Mouse (Mus musculus) macrophage (primary cell): ENCODE measurements around the gene Negr1. TPM values are rescaled to one million over a fixed set of nuclear protein-coding genes. Genes with fewer than 3 reads are reported as not detected.

ENCODE experiments used
- H3K27ac ChIP-seq: fragments of 350-480 bp; formaldehyde crosslinking; 2 replicates; pipeline ENCODE4 v1.9.0; 2021
- H3K36me3 ChIP-seq: fragments of 350-480 bp; formaldehyde crosslinking; 2 replicates; pipeline ENCODE4 v1.9.0; 2021; ENCODE audit errors: inconsistent target
- H3K4me3 ChIP-seq: fragments of 350-480 bp; formaldehyde crosslinking; 2 replicates; pipeline ENCODE4 v1.9.0; 2021; ENCODE audit errors: inconsistent target
- H3K79me2 ChIP-seq: fragments of 350-480 bp; formaldehyde crosslinking; 2 replicates; pipeline ENCODE4 v1.9.0; 2021; ENCODE audit errors: inconsistent target
- WGBS: methylation state at CpG from one replicate; pipeline ENCODE4 v1.1.7; 2026; ENCODE audit warnings: inconsistent platforms; ENCODE audit not compliant: missing documents; 5-methylcytosine and 5-hydroxymethylcytosine counted together
- polyA plus RNA-seq: library from polyadenylated mRNA; stranded (reverse); fragments of 250-400 nt; gene quantifications from 3 replicates; pipeline ENCODE4 v1.2.4, GENCODE M21; 2018; ENCODE audit warnings: inconsistent platforms

The Negr1 gene
- polyA plus RNA-seq, 1 experiment from 2014 or later: not detected

- H3K36me3 ChIP-seq: no peaks in the 10 kb centered on the region
- H3K4me3 ChIP-seq: no peak overlapping the region
- 88% methylated on average over 3 of the region's 3 CpGs for WGBS
- no peaks in the 10 kb centered on the region for H3K79me2 ChIP-seq
- H3K27ac ChIP-seq: no peak overlapping the region
Measured at GRCm38 (mm10) chr3:156886915-156887314, 325.3 kb downstream of the Negr1 start.

GRCm38 (mm10) chr3:156890986-156891385 lies 329.4 kb downstream of the Negr1 start:
- Histone ChIP-seq H3K27ac (no peak overlapping the region), H3K36me3 (no peaks in the 10 kb centered on the region), H3K4me3 (no peak overlapping the region), H3K79me2 (no peaks in the 10 kb centered on the region)
- 73% methylated on average over 4 of the region's 4 CpGs for WGBS

DNA sequence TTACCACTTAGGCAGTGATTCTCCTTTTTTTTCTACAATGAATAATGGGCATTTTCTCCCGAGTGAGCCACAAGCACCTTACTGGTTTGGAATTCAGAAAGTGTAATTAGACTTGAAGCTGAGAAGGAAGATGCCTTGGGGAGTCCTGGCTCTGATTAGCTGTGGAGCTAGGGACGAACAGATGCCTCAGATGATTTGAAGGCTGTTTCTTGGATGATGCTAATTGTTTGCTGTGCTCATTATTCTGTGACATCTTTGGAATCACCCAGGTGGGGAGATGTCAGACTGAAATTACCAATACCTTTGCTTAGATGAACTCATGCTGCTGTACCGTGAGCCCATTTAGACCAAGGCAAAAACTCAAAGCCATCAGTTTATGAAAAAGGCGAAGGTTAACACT lies 333.7 kb downstream of the Negr1 start:
- no peaks in the 10 kb centered on the region for H3K36me3 ChIP-seq
- no peaks in the 10 kb centered on the region for H3K79me2 ChIP-seq
- H3K4me3 ChIP-seq: no peak overlapping the region
- H3K27ac ChIP-seq: no peak overlapping the region
- 78% methylated on average over 4 of the region's 4 CpGs for WGBS

DNA sequence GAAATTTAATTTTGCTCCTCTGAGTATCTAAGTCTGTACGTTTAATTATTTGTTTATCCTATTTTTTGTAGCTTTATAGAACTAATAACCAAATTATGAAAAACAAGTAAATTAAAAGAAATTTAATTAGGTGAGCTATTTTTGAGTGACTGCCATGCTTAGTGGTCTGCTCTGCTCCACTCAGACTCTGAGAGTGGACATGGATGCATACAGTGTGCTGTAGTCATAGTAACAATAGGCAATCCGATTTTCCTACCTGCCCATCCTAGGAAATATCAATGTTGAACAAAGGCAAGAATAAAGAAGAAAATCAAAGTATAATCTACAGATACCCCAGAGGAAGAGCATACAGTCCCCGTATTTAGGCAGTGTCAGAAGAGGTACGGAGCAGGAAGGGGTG lies 334.5 kb downstream of the Negr1 start:
- Histone ChIP-seq H3K79me2 (no peaks in the 10 kb centered on the region), H3K4me3 (no peak overlapping the region), H3K27ac (no peak overlapping the region), H3K36me3 (no peaks in the 10 kb centered on the region)
- WGBS: 81% methylated on average over 4 of the region's 4 CpGs

- WGBS: 75% methylated on average over 1 of the region's 1 CpGs
- Histone ChIP-seq H3K27ac (no peak overlapping the region), H3K79me2 (no peaks in the 10 kb centered on the region), H3K36me3 (no peaks in the 10 kb centered on the region), H3K4me3 (no peak overlapping the region)
Measured at GRCm38 (mm10) chr3:156896552-156896951, 335.0 kb downstream of the Negr1 start.

- H3K27ac ChIP-seq: no peak overlapping the region
- no peak overlapping the region for H3K4me3 ChIP-seq
- H3K36me3 ChIP-seq: no peaks in the 10 kb centered on the region
- no peaks in the 10 kb centered on the region for H3K79me2 ChIP-seq
- whole genome bisulfite sequencing: 84% methylated on average over 3 of the region's 3 CpGs
Measured at GRCm38 (mm10) chr3:156901140-156901539, 339.5 kb downstream of the Negr1 start.

DNA sequence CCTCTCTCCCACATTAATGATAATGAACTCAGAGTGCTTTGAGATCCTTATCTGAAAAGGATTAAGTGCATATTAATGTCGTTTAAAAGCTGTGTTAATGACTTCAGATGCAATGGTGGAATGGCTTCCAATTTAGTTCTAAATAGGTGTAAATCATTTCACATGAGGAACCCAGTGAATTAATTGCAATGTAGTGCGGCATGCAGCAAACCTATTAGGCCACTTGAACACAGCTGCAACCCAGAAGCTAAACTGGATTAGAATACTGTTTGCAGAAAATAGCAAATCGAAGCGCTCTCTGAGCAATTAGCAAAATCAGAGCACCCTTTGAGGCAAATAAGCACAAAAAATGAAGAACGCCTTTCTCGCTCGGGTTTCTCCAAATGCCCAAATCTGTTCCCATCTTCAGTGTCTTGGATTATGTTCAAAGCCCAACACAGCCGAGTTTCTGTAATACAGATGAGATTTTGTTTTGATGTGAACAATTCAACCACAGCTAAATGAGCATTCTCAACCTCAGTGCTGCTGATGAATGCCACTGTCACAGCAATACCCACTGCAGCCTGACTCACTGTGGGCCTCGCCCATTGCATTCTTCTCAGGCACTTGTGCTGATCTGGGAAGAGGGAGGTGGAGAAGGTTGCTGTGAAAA lies 342.5 kb downstream of the Negr1 start:
- Histone ChIP-seq H3K79me2 (no peaks in the 10 kb centered on the region), H3K36me3 (no peaks in the 10 kb centered on the region), H3K27ac (no peak overlapping the region), H3K4me3 (no peak overlapping the region)
- 87% methylated on average over 9 of the region's 9 CpGs for WGBS

DNA sequence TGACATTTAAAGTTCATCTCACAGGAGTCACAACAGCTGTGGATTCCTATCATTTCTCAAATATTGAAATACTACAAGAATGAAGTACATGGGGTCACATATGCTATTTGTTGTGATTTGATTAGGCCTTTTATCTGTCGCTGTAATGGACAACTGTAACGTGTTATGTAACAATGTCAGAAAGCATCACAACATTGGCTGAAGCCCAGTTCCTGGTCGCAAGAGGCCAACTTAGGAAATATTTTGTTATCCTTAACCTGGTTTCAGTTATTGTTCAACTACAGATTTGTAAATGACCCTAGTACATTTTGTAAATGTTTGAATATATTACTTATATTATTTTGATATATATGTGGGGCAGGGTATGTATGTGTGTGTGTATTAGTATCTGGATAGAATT lies 351.2 kb downstream of the Negr1 start:
- no peak overlapping the region for H3K27ac ChIP-seq
- 91% methylated on average over 3 of the region's 3 CpGs for WGBS
- no peaks in the 10 kb centered on the region for H3K36me3 ChIP-seq
- no peak overlapping the region for H3K4me3 ChIP-seq
- H3K79me2 ChIP-seq: no peaks in the 10 kb centered on the region

DNA sequence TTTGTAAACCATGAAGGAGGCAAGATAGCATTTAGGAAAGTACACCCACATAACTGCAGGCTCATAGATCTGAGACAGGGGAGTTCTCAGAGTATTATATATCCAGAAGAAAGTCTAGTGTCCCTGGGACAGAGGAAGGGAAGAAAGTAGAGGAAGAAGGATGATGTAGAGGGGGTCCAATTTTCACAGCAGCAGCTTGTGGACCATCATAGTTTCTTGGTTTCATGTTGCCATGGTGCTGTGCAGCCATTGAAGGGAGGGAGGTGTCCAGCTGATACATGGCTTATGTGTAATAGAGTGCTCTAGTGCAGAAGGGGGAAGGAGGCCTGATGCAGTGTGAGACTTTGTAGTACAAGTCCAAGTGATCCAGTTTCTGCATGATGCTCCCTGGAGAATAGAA lies 359.8 kb downstream of the Negr1 start:
- Histone ChIP-seq H3K4me3 (no peak overlapping the region), H3K27ac (no peak overlapping the region), H3K36me3 (no peaks in the 10 kb centered on the region), H3K79me2 (no peaks in the 10 kb centered on the region)

GRCm38 (mm10) chr3:156923159-156923558 lies 361.6 kb downstream of the Negr1 start:
- H3K36me3 ChIP-seq: no peaks in the 10 kb centered on the region
- H3K79me2 ChIP-seq: no peaks in the 10 kb centered on the region
- no peak overlapping the region for H3K27ac ChIP-seq
- no peak overlapping the region for H3K4me3 ChIP-seq
- 80% methylated on average over 1 of the region's 1 CpGs for WGBS

- 92% methylated on average over 5 of the region's 5 CpGs for WGBS
- no peaks in the 10 kb centered on the region for H3K79me2 ChIP-seq
- H3K4me3 ChIP-seq: no peak overlapping the region
- H3K27ac ChIP-seq: no peak overlapping the region
- no peaks in the 10 kb centered on the region for H3K36me3 ChIP-seq
Measured at GRCm38 (mm10) chr3:156925102-156925501, 363.5 kb downstream of the Negr1 start.

DNA sequence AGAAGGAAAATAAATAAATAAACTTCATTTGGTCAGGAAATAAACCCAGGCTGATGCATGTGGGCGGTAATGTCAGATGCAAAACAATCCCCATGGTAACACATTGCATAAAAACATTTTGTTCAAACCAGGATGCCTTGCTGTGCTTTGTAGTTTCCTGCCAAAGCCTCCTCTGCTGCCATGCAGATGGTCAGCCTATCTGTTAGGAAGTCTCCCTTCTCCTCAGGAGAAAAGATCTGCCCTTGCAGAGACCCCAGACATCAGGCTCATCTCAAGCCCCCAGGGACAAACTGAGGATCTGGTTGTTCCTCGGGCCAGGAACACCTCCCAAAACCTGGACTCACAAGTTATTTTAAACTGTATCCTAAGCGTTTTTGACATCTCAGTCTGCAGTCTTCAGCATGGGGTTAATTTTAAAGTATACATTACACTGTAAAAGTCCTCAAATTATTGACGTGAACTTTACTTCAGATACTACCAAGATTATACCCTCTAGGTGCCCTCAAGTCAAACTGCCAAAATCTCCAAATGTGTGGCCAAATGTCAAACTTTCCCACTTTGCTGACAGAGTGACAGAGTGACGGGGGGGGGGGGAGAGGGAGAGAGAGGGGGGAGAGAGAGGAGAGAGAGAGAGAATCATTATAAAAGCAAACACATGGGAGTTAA lies 366.9 kb downstream of the Negr1 start:
- no peak overlapping the region for H3K27ac ChIP-seq
- H3K79me2 ChIP-seq: no peaks in the 10 kb centered on the region
- WGBS: 81% methylated on average over 5 of the region's 5 CpGs
- no peak overlapping the region for H3K4me3 ChIP-seq
- no peaks in the 10 kb centered on the region for H3K36me3 ChIP-seq

DNA sequence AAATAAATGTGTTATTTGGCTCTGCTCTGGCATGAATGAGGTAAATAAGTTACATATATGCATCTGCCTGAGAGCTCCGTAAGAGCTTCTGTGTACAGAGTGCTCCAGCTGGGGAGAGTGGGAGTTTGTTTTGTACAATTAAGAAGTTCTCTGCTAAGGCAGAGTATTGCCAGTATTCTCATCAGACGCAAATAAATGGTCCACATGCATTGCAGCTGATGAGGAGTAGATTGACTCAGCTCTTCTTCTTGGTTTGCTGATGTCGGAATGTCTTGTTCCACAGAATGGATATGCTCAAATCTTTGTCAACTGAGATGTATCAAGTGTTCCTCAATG lies 367.4 kb downstream of the Negr1 start:
- H3K4me3 ChIP-seq: no peak overlapping the region
- H3K79me2 ChIP-seq: no peaks in the 10 kb centered on the region
- 94% methylated on average over 3 of the region's 3 CpGs for WGBS
- no peaks in the 10 kb centered on the region for H3K36me3 ChIP-seq
- H3K27ac ChIP-seq: no peak overlapping the region

DNA sequence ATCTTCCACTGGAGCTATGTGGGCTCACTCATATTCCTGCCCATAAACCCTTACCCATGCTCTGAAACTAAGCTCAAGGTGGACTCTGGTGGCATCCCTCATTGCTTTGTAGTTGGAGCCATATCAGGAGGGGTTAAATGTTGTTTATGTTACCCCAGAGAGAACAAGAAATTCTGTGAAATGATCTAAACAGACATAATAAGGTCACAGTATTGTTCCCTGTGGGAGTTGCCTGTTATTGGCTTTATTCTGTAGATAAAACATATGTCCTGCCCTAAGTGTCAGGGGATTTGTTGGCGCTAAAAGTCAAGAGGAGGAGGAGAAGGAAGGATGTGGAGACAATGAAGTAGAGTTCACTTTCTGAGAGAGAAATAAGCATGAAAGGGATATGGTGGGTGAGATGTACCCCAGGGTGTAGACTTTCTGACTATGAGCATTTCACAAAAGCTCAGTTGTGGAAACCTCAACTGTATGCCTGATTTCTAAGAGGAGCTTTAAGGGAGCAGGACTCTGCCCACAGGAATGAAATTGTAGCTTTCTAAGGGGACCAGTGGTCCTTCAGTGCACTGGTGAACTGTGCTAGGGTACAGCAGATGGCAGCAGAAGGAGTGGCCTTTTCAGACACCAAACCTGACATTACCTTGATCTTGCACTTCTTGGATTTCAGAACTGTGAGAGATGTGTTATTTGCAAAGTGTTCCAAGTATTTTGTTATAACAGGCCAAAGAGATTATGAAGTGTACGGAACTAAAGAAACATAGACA lies 368.3 kb downstream of the Negr1 start:
- WGBS: 78% methylated on average over 2 of the region's 2 CpGs
- Histone ChIP-seq H3K27ac (no peak overlapping the region), H3K79me2 (no peaks in the 10 kb centered on the region), H3K36me3 (no peaks in the 10 kb centered on the region), H3K4me3 (no peak overlapping the region)

DNA sequence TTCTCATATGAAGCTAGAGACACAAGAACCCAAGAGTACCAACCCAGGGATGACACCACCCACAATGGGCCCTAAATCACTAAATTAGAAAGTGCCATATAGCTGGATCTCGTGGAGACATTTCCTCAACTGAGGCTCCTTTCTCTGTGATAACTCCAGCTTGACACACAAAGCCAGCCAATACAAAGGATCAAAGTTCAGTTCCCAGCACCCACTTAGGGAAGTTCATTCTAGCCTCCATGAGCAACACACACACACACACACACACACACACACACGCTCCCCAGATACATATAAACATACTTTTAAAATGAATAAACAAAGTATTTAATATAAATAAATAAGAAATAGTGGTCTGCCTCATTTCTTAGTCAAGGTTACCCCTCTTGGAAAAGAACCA lies 369.4 kb downstream of the Negr1 start:
- Histone ChIP-seq H3K36me3 (no peaks in the 10 kb centered on the region), H3K4me3 (no peak overlapping the region), H3K27ac (no peak overlapping the region), H3K79me2 (no peaks in the 10 kb centered on the region)
- 72% methylated on average over 2 of the region's 2 CpGs for WGBS
